Mouse (Mus musculus) A20 (cell line): ENCODE measurements at regions not wholly inside any gene's neighbourhood (a gene's known extent, or its start where the extent isn't known, plus 50 kb on each side); places are given as distances from the start of the nearest gene placed in this dataset.
A peak's percentile ranks its signal among the peaks of the same experiment; 100 is the strongest.
"Not testable (repeated sequence)": the region's sequence is repeated elsewhere in the genome, so short reads cannot be mapped to it uniquely, and the experiment has no call there.

Source experiments
- DNase-seq: peaks from one replicate; pipeline ENCODE4 v3.0.0-alpha.2; 2011; ENCODE audit warnings: low read depth, low spot score

DNA sequence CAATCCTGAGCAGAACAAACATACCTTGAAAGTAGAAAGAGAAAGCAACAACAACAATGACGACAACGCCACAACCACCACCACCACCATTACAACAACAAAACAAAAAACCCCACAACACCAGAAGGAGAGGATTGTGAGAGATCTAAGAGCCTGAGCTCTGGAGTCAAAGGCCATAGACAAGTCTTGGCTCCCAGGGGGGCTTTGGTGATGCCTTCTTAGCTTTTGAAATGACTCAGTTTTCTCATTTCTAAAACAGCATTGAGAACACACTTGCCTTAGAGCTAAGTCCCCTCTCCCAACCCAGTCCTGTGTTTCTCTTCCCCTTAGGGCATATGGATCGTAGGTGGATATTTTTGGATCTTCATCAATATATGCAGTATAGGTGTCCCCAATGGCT is 112.2 kb downstream of the Kif20b start:
- no peak for DNase-seq

DNA sequence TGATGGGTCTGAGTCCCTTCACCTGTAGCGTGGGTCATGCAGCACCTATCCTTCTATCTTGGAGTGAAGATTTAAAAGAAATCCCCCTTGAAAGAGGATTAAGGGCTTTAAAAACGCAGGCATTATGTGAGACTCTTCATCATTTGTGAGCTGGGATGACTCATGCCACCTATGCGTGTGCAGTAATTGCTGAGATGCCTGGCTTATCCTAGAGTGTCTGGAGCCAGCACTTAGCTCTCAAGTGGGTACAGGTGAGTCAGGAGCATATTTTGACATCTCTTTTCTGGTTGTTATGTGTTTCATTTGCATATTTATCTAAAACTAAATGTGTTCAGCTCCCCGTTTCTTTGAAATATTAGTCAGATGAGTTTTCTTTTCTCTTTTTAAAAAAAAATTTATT is 123.4 kb downstream of the Kif20b start:
- no peak for DNase-seq

DNA sequence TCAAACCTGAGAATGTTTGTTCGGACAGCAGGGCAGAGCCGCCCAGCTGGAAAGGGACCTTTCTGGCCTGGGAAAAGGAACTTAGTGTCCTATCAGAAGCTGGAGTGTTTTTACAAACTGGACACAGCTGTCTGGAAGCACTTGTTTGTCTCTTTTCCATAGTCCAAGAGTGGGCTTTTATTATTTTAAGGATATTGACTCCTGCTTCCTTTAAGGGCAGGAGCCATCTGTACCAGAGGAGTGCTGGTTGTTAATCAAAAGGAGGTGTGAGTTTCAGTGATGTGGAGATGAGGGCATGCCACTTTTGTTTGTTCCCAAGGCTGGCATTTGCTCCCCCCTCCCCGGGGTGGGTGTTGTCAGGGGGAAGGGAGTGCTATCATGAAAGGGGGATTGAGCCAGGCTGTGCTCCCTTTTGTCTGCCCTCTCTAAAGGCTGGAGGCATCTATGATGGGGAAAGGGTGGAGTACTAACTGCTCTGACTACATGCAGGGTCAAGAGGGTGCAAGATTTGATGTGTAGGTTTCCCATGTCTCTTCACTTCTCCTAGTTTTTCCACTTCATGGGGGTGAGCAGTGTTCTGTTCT is 144.3 kb downstream of the Kif20b start:
- no peak for DNase-seq

DNA sequence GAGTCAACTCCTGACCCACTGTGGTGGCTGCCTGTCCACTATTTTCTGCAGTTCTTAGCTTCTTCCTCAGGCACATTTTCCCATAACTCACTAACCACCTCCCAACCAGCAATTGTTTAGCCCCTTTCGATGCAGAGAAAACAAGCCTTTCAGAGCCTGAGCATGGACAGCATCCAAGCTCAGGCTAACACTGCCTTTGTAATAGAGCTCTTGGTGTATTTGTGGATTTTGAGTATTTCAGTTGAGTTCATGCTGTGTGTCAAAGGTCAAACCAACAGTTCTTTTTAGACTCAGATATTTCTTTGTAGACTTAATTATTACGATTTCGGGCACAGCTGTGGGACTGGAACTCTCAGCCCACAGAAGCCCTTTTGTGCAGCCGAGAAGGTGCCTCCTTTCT is 159.0 kb downstream of the Kif20b start:
- DNase-seq, result no peak

DNA sequence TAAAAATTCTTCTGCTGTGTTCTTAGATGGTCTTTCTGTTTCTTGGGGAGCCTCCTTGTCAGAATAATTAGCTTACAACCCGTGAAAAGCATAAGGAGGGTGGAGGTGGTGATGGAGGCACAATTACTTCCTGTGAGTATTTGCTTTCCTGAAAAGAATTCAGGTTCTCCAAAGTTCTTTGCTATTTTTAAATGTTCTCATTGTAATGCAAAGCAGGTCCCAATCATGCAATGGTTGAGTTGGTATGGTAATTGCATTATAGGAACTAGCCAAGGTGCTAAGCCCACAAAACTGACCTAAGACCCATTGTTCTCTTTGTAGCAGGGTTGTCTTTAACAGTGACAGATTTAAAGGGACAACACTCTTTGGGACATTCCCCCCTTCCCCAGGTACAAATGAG is 179.1 kb downstream of the Kif20b start:
- DNase-seq, result no peak

- no peak for DNase-seq
Measured at GRCm38 (mm10) chr19:35114313-35114712, 192.2 kb downstream of the Kif20b start.

- peak; percentile 31 for DNase-seq
Measured at GRCm38 (mm10) chr19:35125278-35125677, 203.1 kb downstream of the Kif20b start.

DNA sequence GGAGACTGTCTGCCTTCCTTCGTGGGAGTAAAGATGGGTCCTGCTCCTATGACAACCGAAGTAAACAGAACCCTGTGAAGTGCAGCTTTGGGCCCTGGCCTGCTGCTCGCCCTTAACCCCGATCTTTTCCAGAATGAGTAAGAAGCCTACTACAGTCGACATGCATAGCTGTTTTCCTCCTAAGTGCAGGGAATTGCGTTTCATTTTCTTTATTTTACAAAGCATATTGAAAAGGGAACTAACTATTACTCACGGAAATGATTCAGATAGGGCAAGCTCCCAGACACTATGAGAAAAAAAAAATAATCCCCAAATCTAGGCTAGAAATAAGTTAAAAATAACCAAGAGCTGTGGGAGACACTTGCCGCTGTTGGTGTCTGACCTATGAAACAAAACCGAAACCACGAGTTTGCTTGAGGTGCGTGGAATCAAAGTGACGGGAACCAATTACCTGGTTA is 204.5 kb downstream of the Kif20b start:
- peak; percentile 32 for DNase-seq

- no peak for DNase-seq
Measured at GRCm38 (mm10) chr19:35128104-35128503, 205.9 kb downstream of the Kif20b start.

- DNase-seq, result no peak
Measured at GRCm38 (mm10) chr19:35143131-35143530, 221.0 kb downstream of the Kif20b start.

DNA sequence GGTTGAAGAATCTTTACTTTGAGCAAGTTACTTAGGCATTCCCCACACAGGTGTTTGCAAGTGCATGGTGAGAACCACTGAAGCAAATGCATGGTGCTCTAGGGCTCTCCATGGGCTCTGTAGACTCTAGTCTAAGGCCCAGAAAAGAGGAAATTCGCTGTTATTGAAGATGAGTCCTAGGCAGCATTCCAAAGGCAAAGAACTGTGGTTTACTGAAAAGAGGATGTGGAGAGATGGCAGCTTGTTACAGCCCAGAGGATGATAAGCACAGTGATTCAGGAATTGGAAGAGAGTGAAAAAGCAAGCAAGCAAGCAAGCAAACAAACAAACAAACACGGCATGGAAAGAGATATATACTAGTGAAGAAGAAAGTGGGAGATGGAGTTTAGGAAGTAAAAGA is 221.6 kb downstream of the Kif20b start:
- no peak for DNase-seq

DNA sequence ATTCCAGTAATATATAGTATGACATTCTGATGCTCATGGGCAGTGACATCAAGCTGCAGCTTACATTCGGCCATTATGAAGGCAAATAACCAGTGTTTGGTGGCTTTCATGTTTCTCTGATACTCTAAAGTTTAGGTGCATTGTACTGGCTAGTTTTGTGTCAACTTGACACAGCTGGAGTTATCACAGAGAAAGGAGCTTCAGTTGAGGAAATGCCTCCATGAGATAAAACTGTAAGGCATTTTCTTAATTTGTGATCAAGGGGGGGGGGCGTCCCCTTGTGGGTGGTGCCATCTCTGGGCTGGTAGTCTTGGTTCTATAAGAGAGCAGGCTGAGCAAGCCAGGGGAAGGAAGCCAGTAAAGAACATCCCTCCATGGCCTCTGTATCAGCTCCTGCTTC is 227.3 kb downstream of the Kif20b start:
- DNase-seq, result not testable (repeated sequence)

DNA sequence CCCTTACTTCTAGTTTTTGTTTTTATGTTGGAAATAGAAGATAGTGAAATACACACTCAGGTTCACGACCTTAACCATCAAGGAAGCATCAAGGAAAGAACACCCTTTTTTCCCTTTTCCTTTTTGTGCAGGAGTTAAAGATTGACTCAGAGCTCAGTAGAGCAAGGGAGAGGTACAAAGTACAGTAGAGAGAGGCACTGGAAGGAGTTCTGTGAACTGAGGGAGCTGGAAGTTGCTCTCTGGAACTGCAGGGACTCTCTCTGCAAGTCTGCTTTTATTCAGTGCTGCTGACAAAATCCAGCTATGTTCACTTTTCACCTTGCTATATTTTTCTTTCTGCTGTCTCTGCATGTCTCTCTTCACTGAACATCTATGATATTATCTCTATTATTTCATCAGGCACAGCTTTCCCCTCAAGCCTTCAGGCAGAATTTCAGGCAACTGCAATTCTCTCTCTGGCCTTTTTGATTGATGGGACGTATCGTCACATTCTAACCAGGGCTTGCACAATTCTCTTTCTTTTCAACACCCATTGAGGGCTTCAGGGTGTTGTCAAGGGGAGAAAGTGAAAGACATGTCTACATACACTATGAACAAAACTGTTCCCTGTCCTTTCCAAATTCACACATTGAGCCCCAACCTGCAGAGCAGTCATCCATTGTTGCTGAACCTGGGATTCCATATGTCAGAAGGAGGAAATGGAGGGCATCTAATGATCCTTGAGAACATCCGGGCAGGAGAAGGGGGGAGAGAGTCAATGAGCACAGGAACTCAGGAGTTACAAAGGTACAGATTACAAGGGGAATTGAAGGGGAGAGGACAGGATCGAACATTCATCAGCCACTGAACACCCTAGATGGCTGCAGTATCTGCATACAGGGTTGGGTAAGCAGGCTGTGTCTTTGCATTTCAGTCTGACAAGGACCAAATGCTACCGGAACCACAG is 228.9 kb downstream of the Kif20b start:
- DNase-seq, result no peak

DNA sequence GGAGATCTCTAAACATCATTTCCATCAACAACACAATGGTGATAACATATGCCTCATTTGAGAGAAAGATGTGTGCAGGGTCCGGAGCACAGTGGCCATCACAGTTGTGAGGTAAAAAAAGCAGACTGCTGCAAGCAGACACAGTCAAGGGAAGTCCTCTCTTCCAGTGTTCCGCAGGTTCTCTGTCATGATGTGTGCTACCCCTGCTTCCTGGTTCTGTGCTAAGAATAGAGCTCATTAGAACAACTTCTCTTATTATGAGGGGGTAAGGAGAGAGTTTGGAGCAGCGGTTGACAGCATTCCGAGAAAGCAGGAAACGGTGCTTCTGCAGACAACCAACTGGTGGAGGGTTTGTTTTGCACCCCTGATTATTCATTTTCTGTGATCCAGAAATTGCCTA is 229.7 kb downstream of the Kif20b start:
- DNase-seq, result no peak

DNA sequence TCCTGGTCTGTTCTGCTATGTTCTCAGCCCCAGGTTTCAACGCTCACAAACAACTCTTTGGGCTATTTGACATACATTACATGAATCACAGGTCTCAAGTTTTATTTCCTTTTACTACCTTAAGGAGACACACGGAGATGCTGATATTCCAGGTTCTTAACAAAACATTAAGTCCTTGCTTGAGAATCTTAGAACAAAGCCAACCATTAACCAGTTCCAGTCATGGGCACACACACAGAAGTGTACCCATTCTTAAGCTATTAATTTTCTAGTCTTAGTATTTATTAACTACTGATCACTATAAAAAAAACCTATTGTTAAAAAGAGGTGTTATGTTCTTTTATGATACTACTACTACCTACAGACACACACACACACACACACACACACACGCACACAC is 235.7 kb downstream of the Kif20b start:
- DNase-seq, result no peak

GRCm38 (mm10) chr19:35164727-35165126 is 242.6 kb downstream of the Kif20b start:
- DNase-seq, result no peak

GRCm38 (mm10) chr19:35170554-35170953 is 248.4 kb downstream of the Kif20b start:
- DNase-seq, result no peak

DNA sequence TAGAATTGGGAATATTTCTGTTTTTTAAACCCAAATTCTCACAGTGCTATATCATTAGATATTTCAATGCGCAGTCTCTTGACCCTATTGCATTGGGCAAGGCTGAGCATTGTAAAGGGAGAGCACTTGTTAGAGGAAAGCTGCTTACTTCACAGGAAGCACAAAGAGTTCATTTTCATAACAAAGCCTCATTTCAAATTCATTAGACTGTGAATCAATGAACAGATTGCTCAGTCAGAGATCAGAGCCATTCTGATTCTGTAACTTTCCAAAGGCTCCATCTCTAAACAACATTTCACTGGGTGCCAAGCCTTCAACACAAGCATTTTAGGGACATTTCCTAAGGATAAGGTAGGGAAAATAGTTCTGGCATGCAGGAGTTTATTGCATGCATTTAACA is 257.9 kb downstream of the Kif20b start:
- DNase-seq, result no peak

- DNase-seq, result no peak
Measured at GRCm38 (mm10) chr19:35205557-35206239, 283.5 kb downstream of the Kif20b start.

DNA sequence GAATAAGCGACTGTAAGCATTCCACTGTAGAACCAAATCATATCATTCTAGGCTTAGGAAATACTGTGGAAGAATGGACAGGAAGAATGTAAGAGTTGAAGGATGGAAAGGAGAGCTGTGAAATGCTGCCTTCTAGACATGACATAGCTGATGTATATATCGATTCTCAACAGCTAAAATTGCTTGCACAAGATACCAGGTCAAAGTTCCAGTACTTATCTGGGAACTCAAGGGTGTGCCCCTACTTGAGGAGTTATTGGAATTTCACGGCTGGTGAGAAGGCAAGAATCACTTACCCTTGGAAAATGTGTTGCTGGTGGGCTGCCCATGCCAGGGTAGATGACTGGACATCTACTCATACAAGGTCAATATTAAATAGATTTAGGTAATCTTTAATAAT is 322.0 kb downstream of the Kif20b start:
- no peak for DNase-seq

- no peak for DNase-seq
Measured at GRCm38 (mm10) chr19:35247531-35247930, 325.4 kb downstream of the Kif20b start.

GRCm38 (mm10) chr19:35258634-35259033 is 336.5 kb downstream of the Kif20b start:
- DNase-seq, result not testable (repeated sequence)
